Mouse (Mus musculus) cerebellum, adult (tissue): ENCODE data around the gene Bahd1.

Source experiments
- ATAC-seq: cut with Nextera tagmentation; 2 replicates; pipeline ENCODE4 v1.9.2; 2017; ENCODE audit warnings: mild to moderate bottlenecking, moderate library complexity, mixed read lengths; ENCODE audit not compliant: insufficient number of reproducible peaks, low FRiP score, low TSS enrichment

Bahd1 gene

GRCm38 (mm10) chr2:118899981-118900825, at the start of gene Bahd1:
TSS of gene Bahd1 (plus strand) at chr2:118900377.
- no peak for ATAC-seq

GRCm38 (mm10) chr2:118851756-118852155, 48.4 kb upstream of the Bahd1 start:
- ATAC-seq, result no peak

GRCm38 (mm10) chr2:118861454-118862339, 38.5 kb upstream of the Bahd1 start, which contains the start of gene Ivd:
TSS of gene Ivd (plus strand) at chr2:118861954.
- ATAC-seq, result peak; percentile 100

- no peak for ATAC-seq
Observed at GRCm38 (mm10) chr2:118862340-118862675, 37.9 kb upstream of the Bahd1 start.

- ATAC-seq, result no peak
Observed at GRCm38 (mm10) chr2:118870601-118871000, 29.6 kb upstream of the Bahd1 start.

- no peak for ATAC-seq
Observed at GRCm38 (mm10) chr2:118871032-118871431, 29.1 kb upstream of the Bahd1 start.

- ATAC-seq, result no peak
Observed at GRCm38 (mm10) chr2:118873018-118873417, 27.2 kb upstream of the Bahd1 start.

- no peak for ATAC-seq
Observed at GRCm38 (mm10) chr2:118873890-118874430, 26.2 kb upstream of the Bahd1 start.

GRCm38 (mm10) chr2:118875316-118875715, 24.9 kb upstream of the Bahd1 start:
- no peak for ATAC-seq

GRCm38 (mm10) chr2:118876453-118876852, 23.7 kb upstream of the Bahd1 start:
- ATAC-seq, result no peak

GRCm38 (mm10) chr2:118881019-118881418, 19.2 kb upstream of the Bahd1 start:
- no peak for ATAC-seq

- no peak for ATAC-seq
Observed at GRCm38 (mm10) chr2:118881956-118882355, 18.2 kb upstream of the Bahd1 start.

- peak; percentile 79 for ATAC-seq
Observed at GRCm38 (mm10) chr2:118882840-118883679, 17.1 kb upstream of the Bahd1 start.

GRCm38 (mm10) chr2:118887440-118887839, 12.7 kb upstream of the Bahd1 start:
- ATAC-seq, result no peak

GRCm38 (mm10) chr2:118887845-118888548, 12.2 kb upstream of the Bahd1 start:
- ATAC-seq, result no peak

- no peak for ATAC-seq
Observed at GRCm38 (mm10) chr2:118891173-118891572, 9.0 kb upstream of the Bahd1 start.

GRCm38 (mm10) chr2:118895990-118896913, 3.9 kb upstream of the Bahd1 start:
- ATAC-seq, result no peak

GRCm38 (mm10) chr2:118896914-118897291, 3.3 kb upstream of the Bahd1 start:
- no peak for ATAC-seq
